Mouse (Mus musculus): ENCODE measurements around the gene Sppl2a. TPM values are rescaled to one million over a fixed set of nuclear protein-coding genes. Genes with fewer than 3 reads are reported as not detected.
"Not testable (repeated sequence)": the region's sequence is repeated elsewhere in the genome, so short reads cannot be mapped to it uniquely, and the experiment has no call there.

The Sppl2a gene
- 30.6 and 37.7 TPM in 2 replicates for polyA plus RNA-seq (2014; fragmentation: Nextera tagmentation; extraction: Ambion mirVana)

- ATAC-seq (ENCODE audit: low FRiP score) (peak; percentile 100), DNase-seq (ENCODE audit: low spot score, missing footprints) (peak; percentile 98)
- H3K4me3 ChIP-seq (ENCODE audit: low read depth, low read length), result peak within 1 kb of the TSS; percentile 58
- peak within 1 kb of the TSS; percentile 77 for H3K4me2 ChIP-seq
- H3K4me1 ChIP-seq (ENCODE audit: control insufficient read depth, insufficient read depth, low read length), result peaks cover 3% of the 10 kb centered on the region; the same call in 1 of the 2 replicates
- under 1% methylated on average over 34 of the region's 35 CpGs for WGBS
- H3K9me3 ChIP-seq (ENCODE audit: control insufficient read depth, low read length), result no peaks in the 10 kb centered on the region
- H3K9ac ChIP-seq (ENCODE audit: low read length), result peak within 1 kb of the TSS; percentile 89
- no peaks in the 10 kb centered on the region for H3K36me3 ChIP-seq (ENCODE audit: control insufficient read depth, insufficient read depth, low read length)
- no peaks in the 10 kb centered on the region for H3K27me3 ChIP-seq (ENCODE audit: control insufficient read depth, insufficient read depth, low read length)
- H3K27ac ChIP-seq (ENCODE audit: low read depth, low read length), result peak within 1 kb of the TSS; percentile 92
Observed at GRCm38 (mm10) chr2:126932897-126933641, at the start of gene Sppl2a. Sppl2a (minus strand) TSS chr2:126933235.

- ATAC-seq (ENCODE audit: low FRiP score), result no peak
- H3K9ac ChIP-seq (ENCODE audit: low read length), result no peak overlapping the region
- no peak overlapping the region for H3K4me2 ChIP-seq
- no peak overlapping the region for H3K4me3 ChIP-seq (ENCODE audit: low read depth, low read length)
- no peaks in the 10 kb centered on the region for H3K4me1 ChIP-seq (ENCODE audit: control insufficient read depth, insufficient read depth, low read length)
- H3K36me3 ChIP-seq (ENCODE audit: control insufficient read depth, insufficient read depth, low read length), result no peaks in the 10 kb centered on the region
- no peaks in the 10 kb centered on the region for H3K9me3 ChIP-seq (ENCODE audit: control insufficient read depth, low read length)
- 79% methylated on average over 6 of the region's 6 CpGs for WGBS
- no peak for DNase-seq (ENCODE audit: low spot score, missing footprints)
- no peak overlapping the region for H3K27ac ChIP-seq (ENCODE audit: low read depth, low read length)
- no peaks in the 10 kb centered on the region for H3K27me3 ChIP-seq (ENCODE audit: control insufficient read depth, insufficient read depth, low read length)
Observed at GRCm38 (mm10) chr2:126977428-126977827, 44.4 kb upstream of the Sppl2a start.

DNA sequence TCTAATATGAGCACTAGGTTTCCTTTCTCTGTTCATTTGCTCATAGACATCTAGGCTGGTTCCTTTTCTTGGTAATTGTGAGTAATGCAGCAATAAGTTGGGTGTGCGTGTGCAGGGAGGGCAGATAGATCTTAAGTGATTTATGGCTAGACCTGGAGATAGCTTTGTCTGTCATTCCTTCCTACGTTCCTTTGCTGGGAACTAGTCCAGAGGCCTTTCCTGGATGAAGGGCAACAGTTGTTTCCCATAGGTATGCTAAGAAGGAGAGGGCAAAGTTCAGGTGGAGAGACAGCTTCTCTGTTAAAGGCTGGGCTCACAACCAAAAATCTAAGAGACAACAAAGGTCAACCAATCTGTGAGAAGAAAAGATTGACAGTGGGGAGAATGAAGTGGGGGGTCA lies 28.7 kb upstream of the Sppl2a start:
- Histone ChIP-seq H3K4me2 (no peak overlapping the region), H3K9ac (ENCODE audit: low read length) (no peak overlapping the region), H3K4me1 (ENCODE audit: control insufficient read depth, insufficient read depth, low read length) (no peaks in the 10 kb centered on the region), H3K4me3 (ENCODE audit: low read depth, low read length) (no peak overlapping the region), H3K9me3 (ENCODE audit: control insufficient read depth, low read length) (no peaks in the 10 kb centered on the region), H3K27ac (ENCODE audit: low read depth, low read length) (no peak overlapping the region), H3K27me3 (ENCODE audit: control insufficient read depth, insufficient read depth, low read length) (no peaks in the 10 kb centered on the region), H3K36me3 (ENCODE audit: control insufficient read depth, insufficient read depth, low read length) (no peaks in the 10 kb centered on the region)
- ATAC-seq (ENCODE audit: low FRiP score) (no peak), DNase-seq (ENCODE audit: low spot score, missing footprints) (no peak)
- 76% methylated on average over 2 of the region's 2 CpGs for WGBS

DNA sequence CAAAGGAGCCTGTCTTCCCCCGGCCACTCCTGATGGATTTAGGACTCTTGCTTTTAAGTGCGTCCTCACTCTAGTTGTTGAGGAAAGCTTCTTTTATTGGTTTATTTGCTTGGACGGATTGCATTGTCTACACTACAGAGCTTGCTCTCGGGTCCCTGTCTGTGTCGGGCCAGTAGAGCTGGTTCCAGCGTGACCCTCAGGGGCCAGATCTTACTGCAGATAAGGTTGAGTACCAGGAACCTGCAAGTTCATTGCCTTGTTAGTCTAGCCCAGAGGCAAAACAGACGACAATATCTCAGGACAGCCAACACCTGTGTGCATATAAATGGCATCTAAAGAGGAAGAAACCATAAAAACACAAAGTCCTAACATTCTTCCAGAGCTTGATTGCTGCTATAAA lies 22.6 kb upstream of the Sppl2a start:
- no peak for DNase-seq (ENCODE audit: low spot score, missing footprints)
- Histone ChIP-seq H3K9me3 (ENCODE audit: control insufficient read depth, low read length) (no peaks in the 10 kb centered on the region), H3K9ac (ENCODE audit: low read length) (no peak overlapping the region), H3K27me3 (ENCODE audit: control insufficient read depth, insufficient read depth, low read length) (no peaks in the 10 kb centered on the region), H3K4me3 (ENCODE audit: low read depth, low read length) (no peak overlapping the region), H3K36me3 (ENCODE audit: control insufficient read depth, insufficient read depth, low read length) (no peaks in the 10 kb centered on the region), H3K4me1 (ENCODE audit: control insufficient read depth, insufficient read depth, low read length) (no peaks in the 10 kb centered on the region), H3K27ac (ENCODE audit: low read depth, low read length) (no peak overlapping the region), H3K4me2 (no peak overlapping the region)
- no peak for ATAC-seq (ENCODE audit: low FRiP score)
- 66% methylated on average over 7 of the region's 7 CpGs for WGBS

GRCm38 (mm10) chr2:126951085-126951484 lies 18.1 kb upstream of the Sppl2a start:
- no peak overlapping the region for H3K4me2 ChIP-seq
- WGBS, result 87% methylated on average over 7 of the region's 7 CpGs
- no peak overlapping the region for H3K9ac ChIP-seq (ENCODE audit: low read length)
- H3K36me3 ChIP-seq (ENCODE audit: control insufficient read depth, insufficient read depth, low read length), result no peaks in the 10 kb centered on the region
- ATAC-seq (ENCODE audit: low FRiP score), result no peak
- no peak for DNase-seq (ENCODE audit: low spot score, missing footprints)
- no peak overlapping the region for H3K4me3 ChIP-seq (ENCODE audit: low read depth, low read length)
- no peak overlapping the region for H3K27ac ChIP-seq (ENCODE audit: low read depth, low read length)
- no peaks in the 10 kb centered on the region for H3K27me3 ChIP-seq (ENCODE audit: control insufficient read depth, insufficient read depth, low read length)
- no peaks in the 10 kb centered on the region for H3K9me3 ChIP-seq (ENCODE audit: control insufficient read depth, low read length)
- H3K4me1 ChIP-seq (ENCODE audit: control insufficient read depth, insufficient read depth, low read length), result no peaks in the 10 kb centered on the region

DNA sequence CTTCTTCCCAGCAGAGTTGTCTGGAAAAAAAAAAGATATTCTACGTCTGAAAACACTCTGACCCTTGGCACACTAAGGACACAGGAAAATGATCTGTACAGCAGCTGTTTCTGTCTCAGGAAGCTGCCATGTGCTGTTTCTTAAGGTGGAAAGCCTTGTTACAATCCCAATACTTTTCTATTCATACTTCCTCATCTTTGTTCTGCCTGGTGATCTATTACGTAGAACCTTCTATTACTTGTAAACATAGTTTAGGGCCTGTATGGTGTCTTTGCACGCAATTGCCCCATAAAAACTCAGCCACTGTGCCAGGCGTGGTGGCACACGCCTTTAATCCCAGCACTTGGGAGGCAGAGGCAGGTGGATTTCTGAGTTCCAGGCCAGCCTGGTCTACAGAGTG lies 17.4 kb upstream of the Sppl2a start:
- ATAC-seq (ENCODE audit: low FRiP score) (no peak), DNase-seq (ENCODE audit: low spot score, missing footprints) (no peak)
- no peaks in the 10 kb centered on the region for H3K27me3 ChIP-seq (ENCODE audit: control insufficient read depth, insufficient read depth, low read length)
- no peak overlapping the region for H3K4me3 ChIP-seq (ENCODE audit: low read depth, low read length)
- H3K36me3 ChIP-seq (ENCODE audit: control insufficient read depth, insufficient read depth, low read length), result no peaks in the 10 kb centered on the region
- no peak overlapping the region for H3K4me2 ChIP-seq
- 90% methylated on average over 5 of the region's 5 CpGs for WGBS
- H3K9ac ChIP-seq (ENCODE audit: low read length), result no peak overlapping the region
- H3K27ac ChIP-seq (ENCODE audit: low read depth, low read length), result no peak overlapping the region
- no peaks in the 10 kb centered on the region for H3K4me1 ChIP-seq (ENCODE audit: control insufficient read depth, insufficient read depth, low read length)
- no peaks in the 10 kb centered on the region for H3K9me3 ChIP-seq (ENCODE audit: control insufficient read depth, low read length)

DNA sequence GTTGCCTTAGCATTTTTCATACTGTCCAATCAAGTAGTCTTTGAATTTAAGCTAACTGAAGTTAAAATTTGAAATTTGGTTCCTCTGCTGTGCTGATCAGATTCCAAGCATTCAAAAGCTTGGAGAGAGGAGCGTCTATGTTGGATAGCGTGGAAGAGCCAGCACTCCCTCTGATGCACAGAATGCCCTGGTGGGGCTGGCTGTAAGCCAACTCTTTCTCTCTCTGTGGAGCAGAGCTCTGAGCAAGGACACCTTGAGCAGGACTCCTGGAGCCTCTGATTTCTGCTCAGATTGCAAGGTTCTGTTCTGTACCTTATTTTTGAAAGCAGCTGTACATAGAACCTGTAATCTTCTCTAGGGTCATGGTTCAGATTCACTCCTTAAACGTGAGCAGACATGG lies 16.8 kb upstream of the Sppl2a start:
- Histone ChIP-seq H3K27ac (ENCODE audit: low read depth, low read length) (no peak overlapping the region), H3K9ac (ENCODE audit: low read length) (no peak overlapping the region), H3K4me3 (ENCODE audit: low read depth, low read length) (no peak overlapping the region), H3K36me3 (ENCODE audit: control insufficient read depth, insufficient read depth, low read length) (no peaks in the 10 kb centered on the region), H3K27me3 (ENCODE audit: control insufficient read depth, insufficient read depth, low read length) (no peaks in the 10 kb centered on the region), H3K4me1 (ENCODE audit: control insufficient read depth, insufficient read depth, low read length) (no peaks in the 10 kb centered on the region), H3K4me2 (no peak overlapping the region), H3K9me3 (ENCODE audit: control insufficient read depth, low read length) (no peaks in the 10 kb centered on the region)
- no peak for DNase-seq (ENCODE audit: low spot score, missing footprints)
- 79% methylated on average over 3 of the region's 3 CpGs for WGBS
- no peak for ATAC-seq (ENCODE audit: low FRiP score)

DNA sequence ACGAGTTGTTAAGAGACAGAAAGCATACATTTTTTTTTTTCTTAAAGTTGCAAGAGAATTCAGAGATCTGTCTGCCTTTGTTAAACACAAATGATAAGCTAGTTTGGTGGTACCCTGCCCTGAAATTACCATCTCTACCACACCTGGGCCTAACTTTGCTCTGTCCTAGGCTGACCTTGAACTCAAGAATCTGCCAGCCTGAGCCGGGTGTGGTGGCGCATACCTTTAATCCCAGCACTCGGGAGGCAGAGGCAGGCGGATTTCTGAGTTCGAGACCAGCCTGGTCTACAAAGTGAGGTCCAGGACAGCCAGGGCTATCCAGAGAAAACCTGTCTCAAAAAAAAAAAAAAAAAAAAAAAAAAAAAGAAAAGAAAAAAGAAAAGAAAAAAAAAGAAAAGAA lies 16.3 kb upstream of the Sppl2a start:
- not testable (repeated sequence) for H3K4me3 ChIP-seq (ENCODE audit: low read depth, low read length); H3K4me1 ChIP-seq (ENCODE audit: control insufficient read depth, insufficient read depth, low read length); DNase-seq (ENCODE audit: low spot score, missing footprints); H3K27ac ChIP-seq (ENCODE audit: low read depth, low read length); ATAC-seq (ENCODE audit: low FRiP score); H3K36me3 ChIP-seq (ENCODE audit: control insufficient read depth, insufficient read depth, low read length); H3K27me3 ChIP-seq (ENCODE audit: control insufficient read depth, insufficient read depth, low read length); H3K4me2 ChIP-seq; H3K9ac ChIP-seq (ENCODE audit: low read length); H3K9me3 ChIP-seq (ENCODE audit: control insufficient read depth, low read length)
- 87% methylated on average over 6 of the region's 6 CpGs for WGBS

DNA sequence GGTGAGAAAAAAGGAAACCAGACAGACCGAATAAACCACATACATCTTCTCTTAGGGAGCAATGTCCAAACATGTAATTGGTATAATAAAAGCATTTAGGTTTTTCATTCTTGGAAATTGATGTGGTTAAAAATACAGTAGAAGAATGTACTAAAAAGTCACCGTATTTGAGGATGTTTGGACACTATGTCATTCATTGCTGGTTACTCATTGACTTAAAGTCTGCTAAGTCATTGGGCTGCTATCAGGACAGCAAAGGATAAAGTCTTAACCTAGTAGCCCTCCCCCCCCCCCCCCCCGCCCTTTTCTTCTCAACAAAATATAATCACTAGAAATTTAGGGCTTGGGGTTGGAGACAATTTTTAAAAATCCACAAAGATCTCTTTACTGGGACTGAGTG lies 15.2 kb upstream of the Sppl2a start:
- Histone ChIP-seq H3K4me2 (no peak overlapping the region), H3K4me3 (ENCODE audit: low read depth, low read length) (no peak overlapping the region), H3K36me3 (ENCODE audit: control insufficient read depth, insufficient read depth, low read length) (no peaks in the 10 kb centered on the region), H3K27me3 (ENCODE audit: control insufficient read depth, insufficient read depth, low read length) (no peaks in the 10 kb centered on the region), H3K4me1 (ENCODE audit: control insufficient read depth, insufficient read depth, low read length) (no peaks in the 10 kb centered on the region), H3K27ac (ENCODE audit: low read depth, low read length) (no peak overlapping the region), H3K9me3 (ENCODE audit: control insufficient read depth, low read length) (no peaks in the 10 kb centered on the region), H3K9ac (ENCODE audit: low read length) (no peak overlapping the region)
- DNase-seq (ENCODE audit: low spot score, missing footprints) (no peak), ATAC-seq (ENCODE audit: low FRiP score) (no peak)
- 78% methylated on average over 3 of the region's 3 CpGs for whole genome bisulfite sequencing

Data from midbrain, embryonic 11.5 days (tissue).